Mouse (Mus musculus) right cerebral cortex, adult 2 months (tissue): ENCODE data around the gene Atp6v0e2.

Experiments used
- DNase-seq, 2 experiments: peaks; one replicate each; pipeline ENCODE4 v3.0.0; 2021 to 2022; ENCODE audit warnings: low spot score in 2 of 2

Gene Atp6v0e2

GRCm38 (mm10) chr6:48540721-48541120 lies 3.3 kb downstream of the Atp6v0e2 start:
- no peak for DNase-seq

DNA sequence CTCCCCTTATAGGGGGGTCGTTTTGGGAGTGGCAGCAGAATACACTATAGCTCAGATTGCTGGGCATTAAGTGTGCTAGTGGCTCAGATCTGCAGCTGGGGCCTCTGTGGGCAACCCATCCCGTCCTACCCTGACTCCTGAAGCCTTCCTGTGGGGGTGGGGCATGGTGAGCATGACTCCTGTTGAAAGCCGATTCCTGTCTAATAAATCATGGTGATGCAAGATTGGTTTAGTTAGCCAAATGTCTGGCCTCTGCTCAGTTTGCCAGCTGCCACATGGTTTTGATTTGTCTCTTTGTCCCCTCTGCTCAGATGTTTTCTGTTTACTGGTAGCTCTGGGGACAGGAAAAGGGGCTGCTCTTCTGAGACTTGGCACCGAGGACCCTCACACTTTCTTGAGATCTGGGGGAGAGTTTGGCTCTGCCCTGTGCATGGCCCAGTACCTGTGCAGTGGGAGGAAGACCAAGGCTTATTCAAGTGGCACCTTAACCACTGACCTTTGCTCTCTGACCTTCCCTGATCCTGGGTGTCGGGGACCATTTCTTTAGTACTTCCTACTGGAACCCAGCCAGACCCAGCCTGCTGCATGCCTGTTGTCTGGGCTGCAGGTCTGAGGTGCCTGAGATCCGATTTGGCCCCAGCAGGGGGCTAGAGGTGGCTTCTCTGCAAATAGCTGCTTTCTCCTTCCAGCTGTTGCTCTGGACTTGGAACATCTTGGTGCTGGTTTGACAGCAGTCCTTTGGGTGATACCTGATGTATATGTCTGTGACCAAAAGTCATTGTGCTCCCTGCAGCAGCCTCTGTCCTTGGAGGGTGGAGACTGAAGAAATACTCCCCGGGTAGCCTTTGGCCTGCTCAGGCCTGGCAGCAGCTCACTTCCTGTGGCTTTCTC lies 4.4 kb downstream of the Atp6v0e2 start:
- no peak for DNase-seq

DNA sequence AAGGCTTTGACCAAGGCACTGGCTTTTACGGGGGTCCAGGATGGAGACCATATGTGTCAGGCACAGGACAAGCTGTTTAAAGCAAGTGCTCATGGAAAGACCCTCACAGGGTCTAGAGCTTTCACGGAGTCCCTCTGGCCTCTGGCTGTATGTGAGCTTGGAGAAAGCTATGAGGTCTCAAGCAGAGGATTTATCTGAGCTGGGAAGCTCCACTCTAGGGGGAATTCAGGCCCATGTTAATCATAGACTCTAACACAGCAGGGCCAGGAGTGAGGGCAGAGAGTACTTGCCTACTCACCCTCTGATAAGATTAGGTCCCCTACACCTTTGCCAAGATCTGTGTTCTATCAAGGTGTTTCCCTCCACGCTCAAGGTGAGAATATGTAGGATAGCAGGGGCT lies 5.2 kb downstream of the Atp6v0e2 start:
- DNase-seq, result no peak

GRCm38 (mm10) chr6:48545251-48545650 lies 7.8 kb downstream of the Atp6v0e2 start:
- no peak for DNase-seq

DNA sequence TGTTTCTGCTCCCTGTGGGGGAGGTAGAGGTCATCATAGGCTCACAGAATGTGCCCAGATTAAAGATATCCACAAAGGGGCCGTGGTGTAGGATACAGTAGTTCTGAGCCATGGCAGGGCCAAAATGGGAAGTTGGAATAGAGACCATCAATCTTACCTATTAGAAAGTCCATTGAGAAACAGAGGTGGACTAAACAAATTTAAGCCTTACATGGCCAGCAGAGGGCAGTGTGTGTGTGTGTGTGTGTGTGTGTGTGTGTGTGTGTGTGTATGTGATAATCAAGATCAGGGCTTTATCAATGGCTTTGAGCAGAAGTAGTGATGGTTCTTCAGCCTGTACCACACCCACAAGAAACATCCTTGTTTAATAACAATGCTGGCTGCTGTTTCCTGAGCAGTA lies 8.9 kb downstream of the Atp6v0e2 start:
- DNase-seq, result no peak

- no peak for DNase-seq
Measured at GRCm38 (mm10) chr6:48546858-48547257, 9.4 kb downstream of the Atp6v0e2 start.

DNA sequence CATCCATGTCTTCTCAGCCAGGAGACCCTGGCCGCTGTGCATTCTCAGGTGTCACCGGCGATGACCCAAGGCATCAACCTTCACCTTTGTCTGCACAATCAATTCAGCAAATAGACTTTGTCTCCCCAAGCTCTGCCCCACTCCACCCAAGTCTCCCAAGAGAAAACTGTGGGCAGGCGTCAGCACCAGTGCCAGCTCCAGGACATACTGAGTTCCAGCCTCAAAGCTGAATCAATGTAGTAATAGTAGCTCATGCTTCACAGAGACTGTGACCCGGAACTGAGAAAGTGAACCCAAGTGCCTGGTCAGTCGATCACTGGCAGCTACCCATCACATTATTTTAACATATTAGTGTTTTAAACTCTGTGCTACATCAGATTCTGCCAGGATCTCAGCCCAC lies 10.9 kb downstream of the Atp6v0e2 start:
- DNase-seq, result no peak

GRCm38 (mm10) chr6:48552918-48553317 lies 15.5 kb downstream of the Atp6v0e2 start:
- no peak for DNase-seq

- no peak for DNase-seq
Measured at GRCm38 (mm10) chr6:48553819-48554218, 16.4 kb downstream of the Atp6v0e2 start.

DNA sequence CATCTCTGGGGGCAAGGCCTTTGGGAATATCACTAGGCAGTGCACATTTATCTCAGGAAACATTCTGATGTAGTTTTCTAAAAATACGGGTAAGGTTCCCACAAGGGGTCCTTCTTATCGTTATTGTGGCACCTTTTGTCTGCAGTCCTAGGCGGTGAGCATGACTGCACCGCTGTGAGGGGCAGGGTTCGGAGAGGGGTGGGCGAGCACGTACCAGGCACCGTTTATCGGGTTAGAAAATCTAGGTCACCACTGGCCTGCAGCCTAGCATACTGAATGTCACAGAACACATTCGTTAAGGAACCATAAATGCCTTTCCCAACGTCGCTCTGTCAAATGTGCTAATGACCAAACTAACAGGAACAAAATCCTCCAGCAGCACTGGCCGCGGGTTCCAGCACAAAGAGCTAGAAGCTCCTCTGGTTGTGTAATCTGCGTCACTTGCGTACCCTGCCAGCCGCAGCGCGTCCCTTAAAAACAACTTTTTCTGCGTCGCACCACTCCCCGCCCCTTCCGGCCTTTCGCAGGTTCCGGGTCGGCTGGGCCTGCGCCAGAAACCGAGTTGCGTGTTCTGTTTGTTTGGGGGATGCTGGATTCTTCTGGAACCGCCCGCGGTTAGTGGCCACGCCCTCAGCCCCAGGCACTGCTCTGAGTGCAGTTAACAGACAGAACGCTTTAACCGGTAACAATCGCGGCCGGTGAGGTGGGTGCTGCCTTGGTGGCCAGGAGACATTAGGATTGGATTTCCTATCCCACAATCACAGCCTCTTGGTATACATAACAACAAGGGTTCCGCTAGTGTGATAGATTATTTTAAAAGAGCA lies 17.1 kb downstream of the Atp6v0e2 start, which contains the start of gene Lrrc61:
Lrrc61 (plus strand) TSS at position 517 of the 824 bp plus-strand sequence.
- DNase-seq, result peak; percentile 98 to 99

- peak; percentile 64 to 66 for DNase-seq
Measured at GRCm38 (mm10) chr6:48555104-48555890, 17.9 kb downstream of the Atp6v0e2 start.

- DNase-seq, result no peak
Measured at GRCm38 (mm10) chr6:48555956-48556355, 18.5 kb downstream of the Atp6v0e2 start.

DNA sequence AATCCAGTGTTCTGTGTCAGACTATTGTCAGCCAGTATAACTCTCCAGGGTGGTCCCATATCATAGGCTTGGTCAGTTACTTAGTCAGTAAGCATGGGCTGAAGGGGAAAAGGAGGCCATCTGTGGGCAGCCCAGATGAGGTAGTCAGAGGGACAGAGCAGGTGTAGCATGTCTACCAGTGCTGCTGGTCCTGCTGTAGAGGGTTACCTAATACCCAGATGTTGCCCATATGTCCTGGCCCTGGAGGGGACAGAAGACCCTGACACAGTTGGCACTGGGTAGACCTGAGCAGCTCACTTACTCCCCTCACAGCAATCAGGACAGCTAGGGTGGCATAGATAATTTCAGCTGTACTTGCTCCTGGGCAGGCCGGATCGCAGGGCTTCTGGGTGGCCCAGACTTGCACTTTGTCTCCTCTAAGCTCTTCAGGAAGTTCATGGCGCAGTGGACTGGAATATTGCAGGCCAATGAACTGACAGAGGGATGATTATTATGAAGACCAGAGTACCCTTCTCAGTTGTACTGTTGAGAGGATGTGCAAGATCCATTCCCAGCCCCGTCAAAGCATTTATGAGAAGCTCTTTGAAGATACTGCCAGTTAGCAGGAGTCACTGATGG lies 28.4 kb downstream of the Atp6v0e2 start:
- no peak for DNase-seq

- no peak for DNase-seq
Measured at GRCm38 (mm10) chr6:48566312-48566711, 28.9 kb downstream of the Atp6v0e2 start.

- no peak for DNase-seq
Measured at GRCm38 (mm10) chr6:48568036-48568984, 30.9 kb downstream of the Atp6v0e2 start.

DNA sequence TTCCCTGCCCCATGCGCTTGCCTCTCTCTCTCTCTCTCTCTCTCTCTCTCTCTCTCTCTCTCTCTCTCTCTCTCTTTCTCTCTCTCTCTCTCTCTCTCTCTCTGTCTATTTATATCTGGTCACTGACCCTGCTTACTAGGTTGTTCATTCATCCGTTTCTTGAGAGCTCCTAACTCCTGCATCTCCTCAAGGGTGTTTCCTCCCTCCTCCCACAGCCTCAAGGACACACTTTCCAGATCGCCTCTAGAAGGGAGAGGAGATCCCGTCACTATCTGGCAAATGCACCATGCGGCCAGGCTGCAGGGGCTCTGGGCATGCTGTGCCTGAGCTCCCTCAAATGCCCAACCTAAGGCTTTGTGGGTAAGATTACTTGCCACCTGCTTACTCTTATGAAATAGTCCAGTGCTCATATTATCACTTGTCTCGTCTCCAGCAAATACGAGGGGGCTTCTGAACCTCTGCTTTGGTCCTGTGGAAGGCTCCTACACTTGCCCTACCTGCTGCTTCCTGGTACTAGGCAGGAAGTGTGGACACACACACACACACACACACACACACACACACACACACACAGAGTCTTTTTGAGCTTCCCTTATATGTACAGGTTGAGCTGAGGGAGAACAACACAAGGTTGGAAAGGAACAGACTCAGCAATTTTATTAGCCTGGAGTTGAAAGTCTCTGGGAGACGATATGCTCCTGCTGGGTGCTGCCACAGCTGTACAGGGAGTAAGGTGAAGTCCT lies 31.8 kb downstream of the Atp6v0e2 start:
- no peak for DNase-seq

- DNase-seq, result no peak
Measured at GRCm38 (mm10) chr6:48572014-48572413, 34.6 kb downstream of the Atp6v0e2 start.

DNA sequence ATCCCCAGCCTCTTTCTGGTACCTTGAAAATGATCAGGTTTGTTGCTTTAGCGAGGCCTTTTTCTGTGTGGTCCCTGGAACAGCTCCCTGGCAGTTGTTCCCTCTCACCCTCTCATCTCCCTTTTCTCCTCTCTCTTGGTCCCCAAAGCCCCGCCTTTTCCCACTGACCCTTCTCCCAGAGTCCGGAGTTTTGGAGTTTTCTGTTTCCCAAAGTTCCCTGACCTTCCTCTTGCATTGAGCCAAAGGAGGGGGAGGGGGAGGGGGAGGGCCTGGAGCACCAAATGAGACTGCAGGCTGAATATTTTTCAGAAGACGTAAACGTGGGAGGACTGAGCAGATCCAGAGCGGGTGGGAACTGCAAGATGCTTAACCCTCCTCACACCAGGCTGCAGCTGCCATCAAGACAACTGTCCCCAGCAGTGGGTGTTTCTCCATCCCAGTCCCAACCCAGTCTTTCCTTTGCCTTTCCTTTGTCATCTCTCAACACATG lies 35.2 kb downstream of the Atp6v0e2 start, which contains the start of gene Rarres2:
Rarres2 (minus strand) TSS at position 218 of the 490 bp plus-strand sequence.
- no peak for DNase-seq

DNA sequence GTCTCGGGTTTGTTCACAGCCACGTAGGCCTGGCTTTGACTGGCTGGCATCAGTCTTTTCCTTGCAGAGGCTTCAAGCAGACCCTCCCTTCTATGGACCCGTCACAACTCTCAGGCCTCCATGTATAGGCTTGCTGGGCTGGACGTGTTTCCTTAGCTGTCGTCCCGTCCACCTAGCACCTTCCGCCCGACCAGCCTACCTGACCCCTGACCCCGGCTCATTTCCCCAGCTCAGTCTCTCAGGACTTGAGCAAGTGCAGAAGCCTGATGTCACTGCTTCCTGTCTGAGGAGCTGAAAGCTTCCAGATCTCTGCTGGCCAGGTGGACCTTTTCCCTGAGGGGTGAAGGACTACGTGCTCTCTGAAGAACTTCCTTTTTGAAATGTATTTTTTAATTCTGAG lies 35.9 kb downstream of the Atp6v0e2 start:
- DNase-seq, result no peak
